Mouse (Mus musculus) hematopoietic stem cell, adult 5-6 weeks (primary cell): ENCODE measurements at regions not wholly inside any gene's neighbourhood (a gene's known extent, or its start where the extent isn't known, plus 50 kb on each side); places are given as distances from the start of the nearest gene placed in this dataset.
"Not testable (repeated sequence)": the region's sequence is repeated elsewhere in the genome, so short reads cannot be mapped to it uniquely, and the experiment has no call there.

Source experiments
- ATAC-seq, 2 experiments: fragments of 125-278 bp in 1 of 2; replicated peaks in 1 of 2; 2 replicates each; pipeline ENCODE4 v1.8.0; 2016 to 2017; ENCODE audit warnings: inconsistent platforms in 2 of 2, mild to moderate bottlenecking in 2 of 2, moderate number of reproducible peaks in 2 of 2, low read depth in 1 of 2, moderate TSS enrichment in 1 of 2; ENCODE audit not compliant: low FRiP score in 2 of 2, poor library complexity in 2 of 2, severe bottlenecking in 2 of 2, insufficient read depth in 1 of 2, low TSS enrichment in 1 of 2

- no peak for ATAC-seq
Measured at GRCm38 (mm10) chr6:89081624-89082300, 179.7 kb downstream of the Tpra1 start.

- no peak for ATAC-seq
Measured at GRCm38 (mm10) chr6:89084437-89084836, 182.4 kb downstream of the Tpra1 start.

DNA sequence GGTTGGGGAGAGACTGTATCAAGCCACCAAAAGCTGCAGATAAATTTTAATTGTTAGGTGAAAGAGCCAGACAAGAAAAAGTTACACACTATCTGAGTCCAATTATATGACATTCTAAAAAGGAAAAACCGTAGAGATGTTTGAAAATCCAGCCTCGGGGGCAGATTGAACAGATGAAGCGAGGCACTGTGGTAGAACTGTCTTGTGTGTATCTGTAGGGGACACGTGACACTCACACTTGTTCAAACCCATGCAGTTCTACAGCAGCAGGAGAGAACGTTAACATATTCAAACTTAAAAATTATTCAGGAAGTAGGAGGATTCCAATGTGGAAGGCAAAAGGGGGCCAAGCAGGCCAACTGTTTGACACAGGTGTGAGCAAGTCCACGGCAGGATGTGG is 183.1 kb downstream of the Tpra1 start:
- no peak for ATAC-seq

DNA sequence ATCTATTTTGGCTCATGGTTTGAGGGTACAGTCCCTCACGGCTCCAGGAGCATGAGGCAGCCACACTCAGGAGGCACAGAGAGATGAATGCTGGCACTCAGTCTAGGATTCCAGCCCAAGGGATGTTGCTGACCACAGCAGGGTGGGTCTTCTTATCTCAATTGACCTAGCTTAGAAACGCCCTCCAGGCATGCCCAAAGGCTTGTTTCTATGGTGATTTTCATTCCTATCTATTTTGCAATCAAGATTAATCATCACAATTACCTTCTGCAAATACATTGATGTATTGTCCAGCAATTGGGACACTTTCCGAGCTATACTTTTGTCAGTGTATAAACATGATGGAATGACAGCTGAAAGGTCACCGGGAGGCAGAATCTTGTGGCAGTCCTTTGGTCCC is 185.6 kb downstream of the Tpra1 start:
- ATAC-seq = no peak

DNA sequence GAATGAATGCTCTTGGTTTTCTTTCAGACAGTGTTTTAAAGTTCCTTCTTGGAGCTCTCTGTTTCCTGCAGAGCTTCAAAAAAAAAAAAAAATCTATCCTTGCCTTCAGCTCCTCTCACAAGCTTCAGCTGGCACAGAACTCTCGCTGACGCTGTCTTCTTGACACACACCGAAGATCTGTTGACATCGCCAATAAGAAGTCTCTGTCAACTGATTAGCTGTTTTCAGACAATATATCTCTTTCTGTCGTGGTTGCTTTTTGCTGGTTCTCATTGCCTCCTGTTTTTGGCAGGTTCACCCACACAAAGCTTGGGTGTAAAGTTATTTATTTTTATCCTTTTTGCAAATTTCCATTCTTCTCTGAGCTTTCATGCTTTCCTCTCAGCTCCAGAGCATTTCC is 188.0 kb downstream of the Tpra1 start:
- no peak for ATAC-seq

GRCm38 (mm10) chr6:89095911-89096310 is 193.9 kb downstream of the Tpra1 start:
- no peak for ATAC-seq

GRCm38 (mm10) chr6:89097531-89097930 is 195.5 kb downstream of the Tpra1 start:
- no peak for ATAC-seq

DNA sequence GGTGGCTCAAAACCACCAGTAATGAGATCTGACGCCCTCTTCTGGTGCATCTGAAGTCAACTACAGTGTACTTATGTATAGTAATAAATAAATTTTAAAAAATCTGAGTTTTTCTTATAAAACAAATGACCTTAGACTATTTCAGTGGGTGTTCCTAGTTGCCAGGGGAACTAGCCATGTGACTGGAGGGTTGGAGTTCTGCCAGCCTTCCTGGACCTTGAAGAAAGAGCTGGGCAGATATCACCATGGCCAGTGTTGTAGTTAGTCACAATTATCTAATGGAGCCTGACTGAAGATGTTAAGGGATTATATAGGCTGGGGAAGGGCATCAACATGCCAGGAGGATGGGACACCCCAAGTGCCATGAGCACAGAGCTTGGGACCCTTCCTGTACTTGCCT is 217.2 kb downstream of the Tpra1 start:
- ATAC-seq = no peak

GRCm38 (mm10) chr6:89121023-89121745 is 219.1 kb downstream of the Tpra1 start:
- no peak for ATAC-seq

DNA sequence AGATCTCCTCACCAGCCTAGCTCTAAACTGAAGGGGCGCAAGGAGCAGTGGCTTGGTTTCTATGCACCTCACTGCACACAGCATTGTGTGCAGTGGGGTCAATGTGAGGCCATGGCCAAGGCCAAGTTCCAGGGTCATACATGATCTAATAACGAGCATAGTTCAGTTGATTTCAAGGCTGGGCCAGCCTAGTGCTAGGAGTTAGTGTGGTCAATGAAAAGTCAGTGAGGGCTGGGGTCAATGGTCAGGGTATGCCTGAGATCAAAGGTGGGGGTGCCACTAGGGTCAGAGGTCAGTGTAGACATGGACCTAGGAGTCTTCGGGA is 219.7 kb downstream of the Tpra1 start:
- ATAC-seq = no peak

GRCm38 (mm10) chr6:89125916-89126315 is 223.9 kb downstream of the Tpra1 start:
- ATAC-seq = no peak

GRCm38 (mm10) chr6:89128141-89128540 is 226.1 kb downstream of the Tpra1 start:
- ATAC-seq = peak in 1 of 2 experiments; percentile 29; a peak in 1 of 4 replicates

GRCm38 (mm10) chr6:89140469-89140868 is 222.0 kb downstream of the Plxna1 start:
- no peak for ATAC-seq

- ATAC-seq = no peak
Measured at GRCm38 (mm10) chr6:89153027-89153662, 209.3 kb downstream of the Plxna1 start.

GRCm38 (mm10) chr6:89157501-89157900 is 204.9 kb downstream of the Plxna1 start:
- no peak for ATAC-seq

DNA sequence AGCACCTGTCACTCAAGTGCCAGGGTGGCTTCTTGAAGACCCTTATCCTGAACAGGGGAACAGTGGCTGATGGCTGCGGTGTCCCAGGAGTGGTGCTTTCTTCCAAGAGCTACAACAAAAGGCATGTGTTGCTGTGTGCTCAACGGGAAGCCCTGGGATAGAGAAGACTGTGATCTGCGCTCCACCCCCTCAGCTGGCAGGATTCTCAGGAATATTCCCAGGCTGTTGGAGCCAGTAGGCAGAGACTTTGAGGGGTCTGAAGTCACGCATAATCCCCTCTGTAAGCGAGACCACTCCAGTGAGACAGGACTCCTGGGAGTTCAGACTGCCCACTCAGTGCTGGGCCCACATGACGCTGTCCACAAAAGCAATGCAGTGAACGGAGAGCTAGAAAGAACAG is 202.4 kb downstream of the Plxna1 start:
- ATAC-seq = no peak

- no peak for ATAC-seq
Measured at GRCm38 (mm10) chr6:89161746-89162145, 200.7 kb downstream of the Plxna1 start.

- no peak for ATAC-seq
Measured at GRCm38 (mm10) chr6:89169520-89169919, 192.9 kb downstream of the Plxna1 start.

DNA sequence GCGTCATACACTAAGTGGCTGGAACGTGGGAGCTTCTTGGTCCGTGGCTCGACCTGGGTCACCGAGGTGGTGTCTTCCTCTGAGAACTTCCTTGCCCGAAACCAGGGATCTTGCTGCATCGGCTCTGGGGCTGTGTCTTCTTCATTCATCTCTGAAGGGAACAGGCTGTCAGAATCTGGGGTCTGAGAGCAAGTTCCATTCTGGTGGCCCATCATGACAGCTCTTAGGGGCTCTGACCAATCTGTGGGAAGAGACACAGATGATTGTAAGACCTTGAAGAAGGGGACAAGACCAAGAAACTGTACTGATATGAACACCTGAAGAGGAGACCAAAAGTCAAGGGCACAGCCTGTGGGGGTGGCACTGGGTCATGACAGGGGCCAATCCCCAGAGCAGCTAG is 177.5 kb downstream of the Plxna1 start:
- ATAC-seq = not testable (repeated sequence)
